Mouse (Mus musculus) gastrocnemius, adult 2 months (tissue): ENCODE measurements around the gene Aox1. TPM values are rescaled to one million over a fixed set of nuclear protein-coding genes. Genes with fewer than 3 reads are reported as not detected.
"Not testable (repeated sequence)": the region's sequence is repeated elsewhere in the genome, so short reads cannot be mapped to it uniquely, and the experiment has no call there.

Experiments used
- DNase-seq: peaks from one replicate; pipeline ENCODE4 v3.0.0; 2022
- H3K27ac ChIP-seq: fragments of 200-600 bp; 2 replicates; pipeline ENCODE4 v1.8.1; 2022; ENCODE audit warnings: mild to moderate bottlenecking
- H3K4me3 ChIP-seq: fragments of 200-600 bp; 2 replicates; pipeline ENCODE4 v1.8.1; 2022; ENCODE audit warnings: mild to moderate bottlenecking, moderate library complexity
- CTCF ChIP-seq: fragments of 200-600 bp; IDR thresholded peaks from 2 replicates; pipeline ENCODE4 v1.8.1; 2022; ENCODE audit warnings: antibody characterized with exemption, mild to moderate bottlenecking, moderate library complexity
- intact Hi-C: fragments of 180-260 bp; cut with DNase I; formaldehyde crosslinking; loops from one replicate; pipeline ENCODE4 v1.15.1; 2025
- long read RNA-seq, 2 experiments: library from polyadenylated mRNA; stranded (forward); transcript quantifications; one replicate each; pipeline ENCODE4 v2.0.0; 2021
- total RNA-seq, 2 experiments: library from RNA; stranded (reverse); gene quantifications; 2 replicates each; pipeline ENCODE4 v1.2.3; 2021

The Aox1 gene
- 10 to 100 TPM in 1 of 2 experiments, 1 to 10 TPM in 1; 8.2 to 10.8 TPM for total RNA-seq
- long read RNA-seq, experiment 1, partial matches to known transcripts = 1 of 3 reads
- long read RNA-seq, experiment 1, other reads (novel, unspliced or antisense) = 2 of 3 reads
- long read RNA-seq, experiment 2, full-length matches to known transcripts = 1 of 4 reads
- long read RNA-seq, experiment 2, partial matches to known transcripts = 2 of 4 reads
- long read RNA-seq, experiment 2, other reads (novel, unspliced or antisense) = 1 of 4 reads

DNA sequence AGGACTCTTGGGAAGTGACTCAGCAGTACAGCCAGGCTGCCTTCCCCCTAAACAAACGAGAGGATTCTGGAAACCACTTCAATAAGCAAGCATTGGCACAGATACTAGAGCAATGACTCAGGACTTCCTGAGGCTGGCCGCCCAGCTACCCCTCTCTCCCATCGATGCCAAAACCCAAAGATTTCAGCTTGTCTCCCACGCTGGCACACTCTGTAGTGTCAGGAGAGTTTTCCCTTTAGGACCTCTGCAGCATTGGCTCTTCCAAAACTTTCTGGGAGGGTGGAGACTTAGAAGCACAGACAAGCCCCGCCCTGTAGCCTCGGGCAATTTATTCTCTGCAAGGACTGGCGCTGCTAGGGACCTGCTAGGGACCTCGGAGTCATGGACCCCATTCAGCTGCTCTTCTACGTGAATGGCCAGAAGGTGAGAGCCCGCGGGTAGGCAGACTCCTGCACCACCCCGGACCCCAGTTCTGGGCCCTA is at the start of gene Aox1:
Aox1 (plus strand) TSS at position 296 of the 482 bp plus-strand sequence.
- no peak for TF ChIP-seq CTCF
- peak within 1 kb of the TSS; percentile 94 for H3K27ac ChIP-seq
- DNase-seq = peak; percentile 83
- intact Hi-C loops = loop anchor here (2.0 kb wide), 1 partner anchor 601 kb away; no protein-coding TSS in a partner anchor
- peak within 1 kb of the TSS; percentile 87 for H3K4me3 ChIP-seq

DNA sequence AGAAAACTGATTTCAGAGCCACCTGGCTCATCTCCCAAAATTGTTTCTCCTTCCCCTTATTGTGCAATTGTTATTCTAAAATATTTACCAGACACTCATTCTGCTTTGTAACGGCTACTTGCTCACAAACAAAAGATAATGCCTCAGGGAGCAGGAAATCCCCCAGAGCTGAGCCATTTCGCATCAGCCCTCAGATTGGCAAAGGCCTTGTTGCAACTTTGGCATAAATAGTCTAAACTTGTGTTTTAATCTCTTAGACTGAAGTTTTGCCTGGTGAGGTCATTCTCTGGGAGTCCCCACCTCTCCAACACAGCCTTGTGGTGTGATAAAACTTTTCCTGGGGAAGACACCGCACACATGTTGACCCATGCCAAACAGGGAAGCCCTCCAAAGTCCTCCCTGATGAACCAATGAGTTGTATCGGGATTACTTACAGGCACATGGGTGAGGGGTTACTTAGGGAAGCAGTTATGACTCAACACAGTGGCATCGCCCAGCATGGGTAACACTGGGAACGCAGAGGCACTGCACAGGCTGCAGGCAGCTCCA is 40.6 kb upstream of the Aox1 start:
- peak overlapping the region; percentile 56; the same call in 1 of the 2 replicates for H3K27ac ChIP-seq

DNA sequence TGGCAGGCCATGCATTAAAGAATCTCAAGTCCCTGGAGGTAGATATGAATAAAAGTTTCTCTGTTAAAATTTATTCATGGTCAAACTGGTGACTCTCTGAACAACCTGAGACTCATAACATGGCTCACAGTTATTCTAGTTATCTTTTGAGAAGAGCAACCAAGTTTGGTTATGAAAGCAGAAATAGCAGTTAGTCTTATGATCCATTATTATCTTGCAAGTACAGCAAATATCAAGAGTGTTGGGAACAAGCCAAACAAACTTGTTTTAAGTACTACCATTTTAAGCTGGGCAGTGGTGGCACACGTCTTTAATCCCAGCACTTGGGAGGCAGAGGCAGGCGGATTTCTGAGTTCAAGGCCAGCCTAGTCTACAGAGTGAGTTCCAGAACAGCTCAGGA is 38.5 kb upstream of the Aox1 start:
- intact Hi-C loops = no loop called here
- TF ChIP-seq CTCF = no peak
- no peak for DNase-seq
- H3K4me3 ChIP-seq = no peak overlapping the region
- no peak overlapping the region for H3K27ac ChIP-seq

More for the DNA sequence above, 40.6 kb upstream of the Aox1 start:
- no peak for TF ChIP-seq CTCF
- DNase-seq = peak; percentile 34
- intact Hi-C loops = no loop called here
- no peak overlapping the region for H3K4me3 ChIP-seq

DNA sequence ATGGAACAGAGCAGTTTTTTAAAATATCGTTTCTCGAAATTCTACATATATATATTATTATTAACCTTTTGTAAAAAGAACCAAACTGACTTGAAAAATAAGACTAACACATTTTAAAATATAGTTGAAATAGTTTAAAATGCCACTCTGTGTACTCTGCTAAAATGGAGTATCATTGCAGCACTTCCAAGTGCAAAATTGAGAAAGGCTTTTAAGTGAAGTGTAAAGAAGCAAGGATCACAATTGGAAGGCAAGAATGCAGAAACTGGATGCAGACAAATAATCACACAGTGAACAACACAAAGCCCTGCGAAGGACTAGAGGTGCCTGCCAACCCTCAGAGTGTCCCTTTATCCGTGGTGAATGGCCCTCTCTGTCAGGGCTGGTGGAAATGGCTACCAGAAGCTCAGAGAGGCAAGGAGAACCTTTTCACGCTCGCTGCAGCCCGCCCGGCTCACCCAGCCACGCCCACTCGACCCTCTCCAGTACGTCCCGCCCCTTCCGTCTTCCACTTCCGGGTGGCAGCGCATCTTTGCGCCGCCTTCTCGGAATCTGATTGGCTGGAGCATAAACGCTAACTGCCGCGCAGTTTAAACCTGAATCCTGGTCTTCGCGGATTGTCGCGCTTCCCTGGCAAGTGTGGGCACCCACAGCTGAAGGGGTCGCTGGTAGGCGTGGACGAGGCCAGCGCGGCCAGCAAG is 34.1 kb upstream of the Aox1 start, which contains the start of gene Sgo2a:
Sgo2a (plus strand) TSS at position 540 of the 701 bp plus-strand sequence.
- DNase-seq = peak; percentile 95
- TF ChIP-seq CTCF = no peak
- Histone ChIP-seq H3K4me3 (peak within 1 kb of the TSS; percentile 82), H3K27ac (peak within 1 kb of the TSS; percentile 86)
- intact Hi-C loops = no loop called here

DNA sequence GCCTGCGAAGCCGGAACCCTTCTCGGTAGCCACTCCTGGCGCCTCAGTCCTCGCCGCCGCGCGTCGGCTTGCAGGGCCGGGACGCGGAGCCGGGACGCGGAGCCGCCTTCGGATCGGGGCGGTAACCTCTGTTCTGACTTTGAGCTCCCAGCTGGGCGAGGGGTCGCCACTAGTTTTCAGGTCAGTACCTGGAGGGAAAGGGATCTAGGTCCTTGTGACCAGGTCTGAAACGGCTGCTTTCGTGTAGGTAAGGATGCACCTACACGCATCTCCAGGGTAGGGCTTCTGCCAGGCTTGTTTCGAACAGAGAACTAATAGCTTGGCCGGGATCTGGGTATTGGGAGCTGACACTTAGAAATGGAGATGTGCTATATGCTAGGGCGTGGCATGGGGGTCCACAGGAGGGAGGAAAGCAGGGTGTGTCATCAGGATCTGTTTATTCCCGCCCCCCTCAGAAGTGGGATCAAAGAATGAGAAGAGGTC is 33.6 kb upstream of the Aox1 start:
- intact Hi-C loops = no loop called here
- peak overlapping the region; percentile 82 for H3K4me3 ChIP-seq

DNA sequence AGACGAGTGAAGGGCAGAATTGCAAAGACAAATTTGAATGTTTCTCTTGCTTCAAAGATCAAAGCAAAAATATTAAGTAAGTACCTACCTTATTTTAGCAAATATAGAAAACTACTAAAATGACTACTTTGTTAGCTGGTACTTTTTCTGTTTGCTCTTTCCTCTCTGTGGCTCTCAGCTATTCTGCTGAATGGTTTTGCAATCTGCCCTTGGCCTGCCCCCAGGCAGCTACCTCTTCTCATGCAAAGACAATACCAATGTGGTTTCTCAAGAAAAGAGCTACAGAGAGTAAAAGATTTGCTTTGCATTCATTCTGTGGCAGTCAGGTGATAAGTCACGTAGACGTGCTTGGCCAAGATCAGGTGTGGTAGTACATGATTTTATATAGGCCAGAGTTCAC is 31.6 kb upstream of the Aox1 start:
- no peak for DNase-seq
- no peak overlapping the region for H3K4me3 ChIP-seq
- H3K27ac ChIP-seq = no peak overlapping the region
- no peak for TF ChIP-seq CTCF
- intact Hi-C loops = no loop called here

More for the DNA sequence above, 33.6 kb upstream of the Aox1 start:
- no peak for TF ChIP-seq CTCF
- no peak for DNase-seq
- H3K27ac ChIP-seq = peak overlapping the region; percentile 66

DNA sequence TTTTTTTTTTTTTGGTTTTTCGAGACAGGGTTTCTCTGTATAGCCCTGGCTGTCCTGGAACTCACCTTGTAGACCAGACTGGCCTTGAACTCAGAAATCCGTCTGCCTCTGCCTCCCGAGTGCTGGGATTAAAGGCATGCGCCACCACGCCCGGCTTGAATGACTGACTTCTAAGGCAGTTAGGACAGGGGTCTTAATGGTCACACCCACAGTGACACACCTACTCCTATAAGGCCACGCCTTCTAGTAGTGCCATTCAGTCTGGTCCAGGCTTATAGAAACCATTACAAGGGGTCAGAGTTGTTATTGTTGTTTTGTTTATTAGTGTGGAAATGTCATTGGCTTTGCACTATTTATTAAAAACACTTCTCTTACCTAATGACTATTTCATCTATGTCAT is 23.3 kb upstream of the Aox1 start:
- intact Hi-C loops, DNase-seq, H3K27ac ChIP-seq, H3K4me3 ChIP-seq: not testable (repeated sequence)

DNA sequence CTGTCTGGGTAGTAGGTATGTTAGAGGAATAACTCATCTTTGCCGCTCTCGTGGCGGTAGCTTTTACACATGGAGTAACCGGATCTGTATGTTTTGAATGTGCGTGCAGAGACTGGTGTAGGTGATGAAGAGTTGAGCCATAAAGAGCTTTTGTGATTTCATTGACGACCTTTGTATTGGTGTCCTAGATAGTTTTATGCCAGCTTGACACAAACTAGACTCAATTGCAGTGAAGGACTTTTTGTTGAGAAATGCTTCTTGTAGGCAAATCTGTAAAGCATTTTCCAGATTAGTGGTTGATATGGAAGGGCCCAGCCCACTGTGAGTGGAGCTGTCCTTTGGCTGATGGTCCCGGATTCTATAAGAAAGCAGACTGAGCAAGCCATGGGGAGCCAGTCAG is 10.9 kb upstream of the Aox1 start, which contains the start of gene Kctd18:
Kctd18 (minus strand) TSS at position 101 of the 400 bp plus-strand sequence.
- Histone ChIP-seq H3K27ac (no peak within 1 kb of the TSS), H3K4me3 (no peak within 1 kb of the TSS)
- DNase-seq = no peak
- intact Hi-C loops = no loop called here
- no peak for TF ChIP-seq CTCF

DNA sequence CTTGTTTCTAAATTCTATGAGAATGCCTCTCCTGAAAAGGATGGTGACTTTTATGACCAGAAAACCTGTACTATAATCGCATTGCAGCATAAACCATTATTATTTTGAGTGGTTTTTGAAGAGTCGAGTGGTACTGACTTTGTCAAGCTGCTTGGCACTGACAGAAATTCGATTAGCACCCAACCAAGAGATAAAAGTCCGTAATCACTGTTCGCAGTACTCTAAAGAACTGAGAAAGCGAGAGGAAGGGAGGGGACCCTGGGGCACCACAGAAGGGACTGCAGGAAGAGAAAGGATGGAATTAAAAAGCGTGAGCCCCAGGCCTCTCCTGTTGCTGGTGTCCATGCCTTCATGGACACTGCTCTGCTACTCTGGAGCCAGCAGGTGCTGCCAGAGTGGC is 2.0 kb upstream of the Aox1 start:
- Histone ChIP-seq H3K27ac (no peak overlapping the region), H3K4me3 (no peak overlapping the region)
- TF ChIP-seq CTCF = no peak
- intact Hi-C loops = no loop called here
- no peak for DNase-seq

DNA sequence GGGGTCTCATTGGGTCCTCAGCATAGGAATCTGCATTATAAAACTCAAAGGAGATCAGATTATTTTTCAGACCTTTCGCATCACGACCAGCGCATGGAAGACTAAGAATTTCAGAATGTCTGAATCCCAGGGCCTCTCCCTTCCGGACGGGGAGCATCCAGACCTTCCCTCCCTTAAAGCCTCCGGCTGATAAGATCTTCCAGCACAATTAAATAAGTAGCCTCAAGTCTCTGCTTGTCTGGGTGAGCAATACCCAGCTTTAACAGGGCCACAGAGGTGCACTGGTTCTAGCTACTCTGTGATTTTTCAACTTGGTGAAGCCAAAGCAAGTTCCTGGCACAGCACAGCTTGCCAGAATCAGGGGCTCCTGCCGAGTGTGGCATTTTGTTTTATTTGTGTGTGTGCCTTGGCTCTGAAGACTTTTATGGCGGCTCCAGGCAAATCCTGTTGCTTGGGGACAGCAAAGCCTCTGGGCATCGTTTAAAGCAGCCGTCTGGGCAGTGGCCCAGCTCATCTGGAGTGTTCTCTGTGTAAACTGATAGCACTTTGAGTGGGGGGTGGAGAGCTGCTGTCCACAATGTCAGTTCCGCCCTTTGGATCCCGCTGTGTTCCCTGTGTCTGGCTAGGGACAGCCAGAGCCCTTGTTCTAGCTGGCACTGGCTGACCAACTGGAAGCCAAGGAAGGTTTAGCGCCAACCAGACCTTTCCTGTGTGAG is 583 bp downstream of the Aox1 start:
- TF ChIP-seq CTCF = no peak
- peak overlapping the region; percentile 94 for H3K27ac ChIP-seq
- DNase-seq = peak; percentile 88
- peak overlapping the region; percentile 87 for H3K4me3 ChIP-seq
- intact Hi-C loops = loop anchor here (2.0 kb wide), 1 partner anchor 602 kb away; no protein-coding TSS in a partner anchor

DNA sequence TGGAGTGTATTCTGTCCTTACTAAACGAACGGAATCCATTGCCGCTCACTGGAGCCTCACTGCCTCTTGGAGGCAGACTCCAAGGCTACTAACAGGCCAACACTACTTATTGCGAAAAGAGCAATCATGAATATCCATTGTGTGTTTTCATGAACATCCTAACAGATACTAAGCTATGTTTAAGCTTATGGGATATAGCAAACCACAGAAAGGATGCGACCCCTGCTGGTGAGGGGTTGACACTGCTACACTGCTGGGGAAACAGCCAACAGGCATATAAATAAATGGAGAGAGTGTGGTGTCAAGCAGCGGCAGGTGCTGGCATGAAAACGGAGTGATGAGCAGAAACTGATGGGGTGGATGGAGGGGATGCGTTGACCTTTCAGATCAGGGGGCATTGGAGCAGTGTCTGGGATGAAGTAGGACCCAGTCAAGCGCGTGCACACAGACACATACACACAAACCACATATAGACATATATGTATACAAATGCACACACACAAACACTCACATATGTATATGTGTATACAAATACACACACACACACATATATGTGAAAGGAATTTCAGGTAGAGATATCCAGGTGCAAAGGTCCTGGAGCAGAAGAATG is 1.5 kb downstream of the Aox1 start:
- intact Hi-C loops = loop anchor here (2.0 kb wide), 1 partner anchor 602 kb away; no protein-coding TSS in a partner anchor
- Histone ChIP-seq H3K4me3 (peak overlapping the region; percentile 87), H3K27ac (peak overlapping the region; percentile 94)
- TF ChIP-seq CTCF = peak; percentile 79
- DNase-seq = peak; percentile 75

DNA sequence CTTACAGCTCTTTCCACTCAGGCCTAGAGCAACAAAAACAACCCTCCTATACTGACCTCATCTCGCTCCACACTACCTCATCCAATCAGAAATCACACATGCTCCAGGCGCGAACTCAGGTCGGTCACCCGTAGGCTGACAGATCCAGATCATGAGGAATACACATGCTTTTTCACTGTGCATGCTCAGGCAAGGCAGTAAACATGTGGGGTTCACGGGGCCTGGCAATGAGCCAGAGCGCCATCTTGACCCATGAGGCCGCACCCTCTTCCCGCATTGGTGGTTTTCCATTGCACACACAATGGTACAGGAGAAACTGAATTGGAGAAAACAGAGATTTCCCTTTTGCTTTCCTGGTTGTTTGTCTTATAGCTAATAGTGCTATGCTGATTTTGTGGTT is 7.6 kb downstream of the Aox1 start:
- H3K27ac ChIP-seq, DNase-seq, H3K4me3 ChIP-seq, intact Hi-C loops: not testable (repeated sequence)
